Mouse (Mus musculus) Patski (cell line): ENCODE results near the gene Flcn. TPM values are rescaled to one million over a fixed set of nuclear protein-coding genes. Genes with fewer than 3 reads are reported as not detected.
"Not testable (repeated sequence)": the region's sequence is repeated elsewhere in the genome, so short reads cannot be mapped to it uniquely, and the experiment has no call there.

ENCODE experiments used
- ATAC-seq: fragments of 100-300 bp; one replicate; pipeline ENCODE4 v1.8.0; 2021
- CTCF ChIA-PET: fragments of 350-600 bp; sonication (Branson Sonifier 250); formaldehyde crosslinking; loops from one replicate; lab custom pipeline; 2022; ENCODE audit warnings: inconsistent platforms; lab: Charles Lee
- POLR2A ChIA-PET: fragments of 350-600 bp; sonication (Branson Sonifier 250); formaldehyde crosslinking; loops from one replicate; lab custom pipeline; 2022; ENCODE audit warnings: antibody characterized with exemption, inconsistent platforms; lab: Charles Lee
- DNase-seq: peaks from one replicate; pipeline ENCODE4 v3.0.0-alpha.2; 2011; ENCODE audit warnings: low read depth, low spot score
- H3K27me3 ChIP-seq: fragments of 371-371 bp; one replicate; pipeline ENCODE4 v1.5.1; 2021
- CTCF ChIP-seq: fragments of 100-300 bp; IDR thresholded peaks from one replicate; pipeline ENCODE4 v1.5.1; 2021
- in situ Hi-C: fragments of 300-500 bp; cut with MboI; formaldehyde crosslinking; loops from 3 replicates; pipeline ENCODE4 v1.11.1; 2018; ENCODE audit warnings: low pct_unique_long_range_greater_than_20kb, mixed read lengths
- polyA plus RNA-seq: library from polyadenylated mRNA; unstranded; gene quantifications from one replicate; pipeline ENCODE4 v1.2.3, GENCODE M21; 2021

The Flcn gene
- 41.3 TPM for polyA plus RNA-seq

- peak; percentile 82 for ATAC-seq
- no peaks in the 10 kb centered on the region for H3K27me3 ChIP-seq
- CTCF ChIA-PET = interaction anchor here (1.5 kb wide), 1 partner anchor 31 kb away, joined by 3 read pairs; no protein-coding TSS in a partner anchor
- TF ChIP-seq CTCF = no peak
- DNase-seq = peak; percentile 76
- in situ Hi-C loops = no loop called here
- POLR2A ChIA-PET = interaction anchor here (0.6 to 1.4 kb wide), 3 partner anchors 9 to 299 kb away, joined by 3 to 6 read pairs (median 3); no protein-coding TSS in a partner anchor
These were observed at the start of gene Flcn for GRCm38 (mm10) chr11:59809670-59810474. Gene Flcn, minus strand, starts transcription at chr11:59810016.

GRCm38 (mm10) chr11:59852865-59853264, 43.0 kb upstream of the Flcn start:
- ChIA-PET CTCF (no interaction called here), POLR2A (no interaction called here)
- ATAC-seq = no peak
- in situ Hi-C loops = no loop called here
- TF ChIP-seq CTCF = no peak
- no peak for DNase-seq
- H3K27me3 ChIP-seq = no peaks in the 10 kb centered on the region

- ChIA-PET CTCF (interaction anchor here (1.0 to 1.2 kb wide), 2 partner anchors 16 to 468 kb away, joined by 3 read pairs; no protein-coding TSS in a partner anchor), POLR2A (interaction anchor here (0.6 to 1.8 kb wide), 4 partner anchors 8 to 31 kb away, joined by 3 to 5 read pairs (median 3); partner anchors contain the start of gene Cops3)
- TF ChIP-seq CTCF = peak; percentile 15
- no peak for DNase-seq
- in situ Hi-C loops = no loop called here
- peak; percentile 80 for ATAC-seq
- no peaks in the 10 kb centered on the region for H3K27me3 ChIP-seq
These were observed 38.4 kb upstream of the Flcn start for GRCm38 (mm10) chr11:59847891-59848884.

GRCm38 (mm10) chr11:59847131-59847530, 37.3 kb upstream of the Flcn start:
- H3K27me3 ChIP-seq = no peaks in the 10 kb centered on the region
- ATAC-seq (no peak), DNase-seq (no peak)
- peak; percentile 79 for TF ChIP-seq CTCF
- ChIA-PET CTCF (interaction anchor here (1.1 to 1.2 kb wide), 3 partner anchors 29 to 469 kb away, joined by 3 read pairs; no protein-coding TSS in a partner anchor), POLR2A (interaction anchor here (0.8 to 1.8 kb wide), 3 partner anchors 9 to 32 kb away, joined by 3 to 5 read pairs (median 3); no protein-coding TSS in a partner anchor)
- in situ Hi-C loops = no loop called here

- in situ Hi-C loops = no loop called here
These were observed 36.5 kb upstream of the Flcn start for GRCm38 (mm10) chr11:59846311-59846710.

GRCm38 (mm10) chr11:59839459-59840126, 29.8 kb upstream of the Flcn start, which contains the start of gene Cops3:
Gene Cops3, minus strand, starts transcription at chr11:59839838.
- peak; percentile 74 for ATAC-seq
- no peak for TF ChIP-seq CTCF
- ChIA-PET CTCF (interaction anchor here (1.4 kb wide), 1 partner anchor 17 kb away, joined by 5 read pairs; no protein-coding TSS in a partner anchor), POLR2A (interaction anchor here (0.8 to 1.5 kb wide), 5 partner anchors 8 to 196 kb away, joined by 3 to 6 read pairs (median 3); no protein-coding TSS in a partner anchor)
- no peaks in the 10 kb centered on the region for H3K27me3 ChIP-seq
- peak; percentile 79 for DNase-seq
- in situ Hi-C loops = no loop called here

More at GRCm38 (mm10) chr11:59846311-59846710, 36.5 kb upstream of the Flcn start:
- TF ChIP-seq CTCF = no peak
- no peak for ATAC-seq
- H3K27me3 ChIP-seq = no peaks in the 10 kb centered on the region
- CTCF ChIA-PET = interaction anchor here (1.1 to 1.2 kb wide), 2 partner anchors 28 to 234 kb away, joined by 3 read pairs; no protein-coding TSS in a partner anchor
- no peak for DNase-seq
- POLR2A ChIA-PET = no interaction called here

- DNase-seq (peak; percentile 67), ATAC-seq (peak; percentile 90)
- ChIA-PET CTCF (interaction anchor here (1.4 kb wide), 1 partner anchor 17 kb away, joined by 5 read pairs; no protein-coding TSS in a partner anchor), POLR2A (interaction anchor here (0.7 to 1.9 kb wide), 6 partner anchors 9 to 196 kb away, joined by 3 to 6 read pairs (median 4); no protein-coding TSS in a partner anchor)
- in situ Hi-C loops = no loop called here
- no peak for TF ChIP-seq CTCF
- H3K27me3 ChIP-seq = no peaks in the 10 kb centered on the region
These were observed 29.2 kb upstream of the Flcn start, which contains the start of gene Nt5m for GRCm38 (mm10) chr11:59839008-59839458. Gene Nt5m, plus strand, starts transcription at chr11:59839447.

GRCm38 (mm10) chr11:59838426-59838825, 28.6 kb upstream of the Flcn start:
- H3K27me3 ChIP-seq = no peaks in the 10 kb centered on the region
- ChIA-PET CTCF (interaction anchor here (1.4 kb wide), 1 partner anchor 16 kb away, joined by 5 read pairs; no protein-coding TSS in a partner anchor), POLR2A (interaction anchor here (0.7 to 1.9 kb wide), 4 partner anchors 9 to 33 kb away, joined by 3 to 6 read pairs (median 4); no protein-coding TSS in a partner anchor)
- in situ Hi-C loops = no loop called here
- ATAC-seq (no peak), DNase-seq (no peak)
- no peak for TF ChIP-seq CTCF

- H3K27me3 ChIP-seq, in situ Hi-C loops, ATAC-seq, DNase-seq: not testable (repeated sequence)
- ChIA-PET CTCF (interaction anchor here (1.4 kb wide), 1 partner anchor 21 kb away, joined by 4 read pairs; no protein-coding TSS in a partner anchor), POLR2A (interaction anchor here (0.6 to 1.9 kb wide), 2 partner anchors 10 to 16 kb away, joined by 5 read pairs; no protein-coding TSS in a partner anchor)
These were observed 28.0 kb upstream of the Flcn start for GRCm38 (mm10) chr11:59837789-59838188.
